Mouse (Mus musculus) CH12.LX (cell line): ENCODE data around the gene 4930402F06Rik. TPM values are rescaled to one million over a fixed set of nuclear protein-coding genes. Genes with fewer than 3 reads are reported as not detected.

Source experiments
- DNase-seq: peaks from one replicate; pipeline ENCODE4 v3.0.0-alpha.2; 2013; ENCODE audit errors: extremely low read depth
- H3K27ac ChIP-seq: 2 replicates; pipeline ENCODE4 v1.5.1; 2012; ENCODE audit warnings: low read depth, mild to moderate bottlenecking, control low read depth, moderate library complexity; ENCODE audit not compliant: insufficient read depth
- H3K27me3 ChIP-seq: replicated peaks from 2 replicates; pipeline ENCODE3; 2012; ENCODE audit warnings: inconsistent platforms
- H3K36me3 ChIP-seq, 2 experiments: replicated peaks in 1 of 2; 2 replicates each; pipeline versions ENCODE3 to v1.6.1; 2012; ENCODE audit warnings: inconsistent platforms in 1 of 2, low read length in 1 of 2, mild to moderate bottlenecking in 1 of 2, mixed read lengths in 1 of 2, moderate library complexity in 1 of 2; ENCODE audit not compliant: control insufficient read depth in 1 of 2, insufficient read depth in 1 of 2
- H3K4me1 ChIP-seq, 2 experiments: 2 replicates each; pipeline ENCODE4 v1.6.1; 2012; ENCODE audit warnings: inconsistent platforms in 1 of 2, moderate library complexity in 1 of 2; ENCODE audit not compliant: insufficient read depth in 2 of 2, control insufficient read depth in 1 of 2
- H3K4me2 ChIP-seq: 2 replicates; pipeline ENCODE4 v1.6.1; 2012; ENCODE audit warnings: low read depth, mild to moderate bottlenecking, control low read depth; ENCODE audit not compliant: poor library complexity, insufficient read depth, severe bottlenecking
- H3K4me3 ChIP-seq, 3 experiments: fragments of 150-350 bp in 1 of 3; sonication (generic) in 1 of 3; replicated peaks in 1 of 3; 2 replicates each; pipeline versions ENCODE3 to v1.5.1; 2011 to 2012; ENCODE audit warnings: low read depth in 2 of 3, low read length in 2 of 3, mild to moderate bottlenecking in 2 of 3, moderate library complexity in 2 of 3, control low read depth in 1 of 3, improper control_type of control experiment in 1 of 3, inconsistent platforms in 1 of 3, mixed read lengths in 1 of 3; ENCODE audit not compliant: poor library complexity in 1 of 3
- H3K79me2 ChIP-seq: replicated peaks from 2 replicates; pipeline ENCODE4 v1.6.1; 2012; ENCODE audit warnings: mild to moderate bottlenecking, moderate library complexity; ENCODE audit not compliant: control insufficient read depth, poor library complexity, insufficient read depth, severe bottlenecking; ENCODE audit errors: extremely low read depth
- H3K9ac ChIP-seq: 2 replicates; pipeline ENCODE4 v1.6.1; 2012; ENCODE audit warnings: low read depth, mild to moderate bottlenecking, control low read depth, moderate library complexity; ENCODE audit not compliant: insufficient read depth
- H3K9me3 ChIP-seq: replicated peaks from 2 replicates; pipeline ENCODE3; 2012; ENCODE audit warnings: low read length, inconsistent platforms, mixed read lengths
- CHD1 ChIP-seq: IDR thresholded peaks from 2 replicates; pipeline ENCODE4 v1.6.1; 2012; ENCODE audit warnings: low read depth, low read length, improper control_type of control experiment, inconsistent platforms
- CTCF ChIP-seq, 2 experiments: IDR thresholded peaks in 1 of 2; conservative IDR thresholded peaks in 1 of 2; 2 replicates each; pipeline ENCODE4 v1.5.1; 2011 to 2012; ENCODE audit warnings: low read depth in 2 of 2, low read length in 2 of 2, improper control_type of control experiment in 1 of 2, inconsistent platforms in 1 of 2, mild to moderate bottlenecking in 1 of 2, moderate library complexity in 1 of 2
- EP300 ChIP-seq: IDR thresholded peaks from 2 replicates; pipeline ENCODE4 v1.6.1; 2011; ENCODE audit warnings: low read length, improper control_type of control experiment
- ETS1 ChIP-seq: conservative IDR thresholded peaks from 2 replicates; pipeline ENCODE4 v1.6.1; 2012; ENCODE audit warnings: low read depth, mild to moderate bottlenecking, inconsistent platforms, low read length, improper control_type of control experiment, moderate library complexity
- GABPA ChIP-seq: IDR thresholded peaks from 2 replicates; pipeline ENCODE4 v1.6.1; 2012; ENCODE audit warnings: low read depth, low read length, improper control_type of control experiment, inconsistent platforms; ENCODE audit not compliant: insufficient replicate concordance
- IRF4 ChIP-seq: IDR thresholded peaks from 2 replicates; pipeline ENCODE4 v1.6.1; 2014; ENCODE audit warnings: low read depth, mild to moderate bottlenecking, inconsistent platforms, low read length, improper control_type of control experiment
- JUN ChIP-seq: IDR thresholded peaks from 2 replicates; pipeline ENCODE4 v1.6.1; 2011; ENCODE audit warnings: low read depth, mild to moderate bottlenecking, low read length, improper control_type of control experiment, moderate library complexity; ENCODE audit not compliant: insufficient read depth
- JUND ChIP-seq: conservative IDR thresholded peaks from 2 replicates; pipeline ENCODE4 v1.6.1; 2011; ENCODE audit warnings: low read depth, low read length, improper control_type of control experiment
- MAFK ChIP-seq: IDR thresholded peaks from 2 replicates; pipeline ENCODE4 v1.6.1; 2011; ENCODE audit warnings: low read length, improper control_type of control experiment; ENCODE audit not compliant: insufficient replicate concordance
- MAX ChIP-seq: IDR thresholded peaks from 2 replicates; pipeline ENCODE4 v1.6.1; 2011; ENCODE audit warnings: low read length, improper control_type of control experiment
- MYC ChIP-seq: IDR thresholded peaks from 2 replicates; pipeline ENCODE4 v1.6.1; 2011; ENCODE audit warnings: low read depth, mild to moderate bottlenecking, improper control_type of control experiment, low read length
- PAX5 ChIP-seq: IDR thresholded peaks from 2 replicates; pipeline ENCODE4 v1.6.1; 2012; ENCODE audit warnings: low read length, inconsistent platforms, mixed read lengths
- SIN3A ChIP-seq: IDR thresholded peaks from 2 replicates; pipeline ENCODE4 v1.6.1; 2012; ENCODE audit warnings: low read length, improper control_type of control experiment, inconsistent platforms
- TBP ChIP-seq: conservative IDR thresholded peaks from 2 replicates; pipeline ENCODE4 v1.6.1; 2011; ENCODE audit warnings: low read depth, low read length, improper control_type of control experiment
- TCF12 ChIP-seq: IDR thresholded peaks from 2 replicates; pipeline ENCODE4 v1.6.1; 2014; ENCODE audit warnings: low read depth, mild to moderate bottlenecking, inconsistent platforms, low read length, improper control_type of control experiment
- UBTF ChIP-seq: IDR thresholded peaks from 2 replicates; pipeline ENCODE4 v1.6.1; 2012; ENCODE audit warnings: low read depth, mild to moderate bottlenecking, inconsistent platforms, low read length, improper control_type of control experiment, moderate library complexity
- USF1 ChIP-seq: IDR thresholded peaks from 2 replicates; pipeline ENCODE4 v1.6.1; 2014; ENCODE audit warnings: low read depth, mild to moderate bottlenecking, inconsistent platforms, low read length, improper control_type of control experiment
- ZC3H11A ChIP-seq: IDR thresholded peaks from 2 replicates; pipeline ENCODE4 v1.6.1; 2012; ENCODE audit warnings: low read depth, mild to moderate bottlenecking, inconsistent platforms, low read length, improper control_type of control experiment
- ZMIZ1 ChIP-seq: IDR thresholded peaks from 2 replicates; pipeline ENCODE4 v1.6.1; 2012; ENCODE audit warnings: low read depth, mild to moderate bottlenecking, inconsistent platforms, low read length, improper control_type of control experiment
- ZNF384 ChIP-seq: IDR thresholded peaks from 2 replicates; pipeline ENCODE4 v1.6.1; 2012; ENCODE audit warnings: low read depth, low read length, improper control_type of control experiment, inconsistent platforms
- dilution Hi-C: fragments of 300-500 bp; cut with MboI; formaldehyde crosslinking; loops from 2 replicates; pipeline ENCODE4 v1.14.3; 2020; ENCODE audit warnings: low sequenced_read_pairs; ENCODE audit not compliant: extremely low pct_unique_long_range_greater_than_20kb, extremely low pct_ligation_motif_present
- in situ Hi-C: fragments of 300-500 bp; cut with MboI; formaldehyde crosslinking; loops from 3 replicates; pipeline ENCODE4 v1.14.3; 2019; ENCODE audit warnings: low sequenced_read_pairs, low pct_ligation_motif_present, low pct_unique_long_range_greater_than_20kb, mixed read lengths
- polyA plus RNA-seq: library from polyadenylated mRNA; unstranded; fragments of >175 nt; gene quantifications from 2 replicates; pipeline ENCODE4 v1.2.1, GENCODE M21; 2012; ENCODE audit warnings: low read depth; ENCODE audit not compliant: insufficient read length
- total RNA-seq, 2 experiments: library from RNA; depleted of rRNA; stranded (reverse); fragments of 300-350 nt in 1 of 2; fragments of >200 nt in 1 of 2; gene quantifications; 2 replicates each; pipeline ENCODE4 v1.2.3; 2012 to 2014

The 4930402F06Rik gene
- total and polyA plus RNA-seq, 3 experiments: not detected

DNA sequence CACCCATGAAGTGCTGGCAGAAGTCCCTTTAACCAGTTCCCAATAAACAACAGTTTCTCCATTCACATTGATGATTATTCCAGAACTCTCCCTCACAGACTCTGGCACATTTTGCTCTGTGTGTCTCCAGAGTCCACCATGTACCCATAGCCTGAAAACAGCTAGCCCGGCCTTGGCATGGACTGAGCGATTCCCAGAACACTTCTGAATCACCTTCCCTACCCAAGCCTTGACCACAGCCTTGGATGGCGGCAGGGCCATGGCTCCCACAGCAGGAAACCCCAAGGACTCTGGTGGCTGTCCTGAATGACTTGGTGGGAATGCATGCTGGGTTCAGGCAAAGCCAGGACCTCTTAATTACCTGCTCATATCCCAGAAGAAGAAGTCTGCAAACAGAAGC is 43.5 kb upstream of the 4930402F06Rik start:
- Histone ChIP-seq H3K27ac (no peak overlapping the region), H3K9ac (no peak overlapping the region), H3K79me2 (peaks cover 92% of the 10 kb centered on the region), H3K27me3 (no peaks in the 10 kb centered on the region), H3K4me3 (no peak overlapping the region), H3K36me3 (peaks cover 22 to 63% of the 10 kb centered on the region in 2 experiments), H3K4me1 (peaks cover 24 to 53% of the 10 kb centered on the region in 2 experiments), H3K4me2 (no peak overlapping the region), H3K9me3 (no peaks in the 10 kb centered on the region)
- dilution Hi-C loops (no loop called here), in situ Hi-C loops (no loop called here)
- TF ChIP-seq UBTF (no peak), GABPA (no peak), CTCF (conservative IDR thresholded peaks at IDR 0.05 in 1 of 2, IDR thresholded peaks at IDR 0.05 in 1 of 2; ENCODE audit: low read depth in 2 of 2, low read length in 2 of 2) (no peak), MAX (no peak), EP300 (no peak), MAFK (no peak), TCF12 (no peak), CHD1 (no peak), JUN (no peak), ZNF384 (no peak), ZC3H11A (no peak), USF1 (no peak), TBP (no peak), ETS1 (no peak), SIN3A (no peak), ZMIZ1 (no peak)
- no peak for DNase-seq

- Histone ChIP-seq H3K4me1 (peaks cover 20 to 43% of the 10 kb centered on the region in 2 experiments), H3K27me3 (no peaks in the 10 kb centered on the region), H3K4me2 (no peak overlapping the region), H3K4me3 (no peak overlapping the region), H3K36me3 (peaks cover 47 to 86% of the 10 kb centered on the region in 2 experiments), H3K9ac (no peak overlapping the region), H3K79me2 (peaks cover 86% of the 10 kb centered on the region), H3K9me3 (no peaks in the 10 kb centered on the region), H3K27ac (no peak overlapping the region)
- TF ChIP-seq JUND: no peak
- no peak for TF ChIP-seq IRF4
- no peak for TF ChIP-seq MAFK
- no peak for TF ChIP-seq PAX5
- TF ChIP-seq GABPA: no peak
- no peak for TF ChIP-seq MYC
- dilution Hi-C loops (no loop called here), in situ Hi-C loops (no loop called here)
- DNase-seq: no peak
Observed at GRCm38 (mm10) chr2:35437796-35438195, 40.8 kb upstream of the 4930402F06Rik start.
